Mouse (Mus musculus): Measurements from ENCODE around the gene Pak1. TPM values are rescaled to one million over a fixed set of nuclear protein-coding genes. Genes with fewer than 3 reads are reported as not detected.
"Not testable (repeated sequence)": the region's sequence is repeated elsewhere in the genome, so short reads cannot be mapped to it uniquely, and the experiment has no call there.

The Pak1 gene
- total and polyA plus RNA-seq, 3 experiments = 2.8 to 6.7 TPM; not detected in 1

DNA sequence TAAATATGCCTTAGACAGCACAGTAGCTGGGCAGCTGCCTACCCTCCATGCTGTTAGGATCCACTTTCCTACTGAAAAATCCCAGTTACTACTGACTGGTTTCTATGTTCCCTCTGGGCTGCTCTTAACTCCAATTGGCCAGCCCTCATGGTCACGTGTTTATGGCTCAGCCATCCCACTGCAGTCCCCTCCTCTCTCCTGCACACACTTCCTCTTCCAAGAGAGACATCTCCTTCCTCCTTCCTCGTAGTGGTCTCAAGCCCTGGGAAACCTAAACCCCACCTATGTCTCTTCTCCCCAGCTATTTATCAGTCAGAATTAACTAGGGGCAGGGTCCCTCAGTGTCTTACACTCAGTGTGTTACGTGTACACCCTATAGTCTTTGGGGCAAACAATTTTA is 61.2 kb downstream of the Pak1 start:
- not testable (repeated sequence) for H3K9me3 ChIP-seq (replicated peaks; ENCODE audit: insufficient read depth, low read length); H3K36me3 ChIP-seq (ENCODE audit: control insufficient read depth in 1 of 2, insufficient read depth in 2 of 2, low read length in 2 of 2); H3K79me2 ChIP-seq (ENCODE audit: control insufficient read depth, insufficient read depth, low read length, poor library complexity); H3K9ac ChIP-seq (ENCODE audit: control insufficient read depth, low read depth, low read length, poor library complexity, severe bottlenecking); H3K4me3 ChIP-seq (ENCODE audit: control insufficient read depth in 1 of 2, insufficient read depth in 1 of 2, low read depth in 2 of 2, low read length in 2 of 2); H3K27ac ChIP-seq (ENCODE audit: control insufficient read depth, low read depth, low read length); H3K4me1 ChIP-seq (ENCODE audit: control insufficient read depth in 1 of 2, insufficient read depth in 2 of 2, low read length in 2 of 2); H3K27me3 ChIP-seq (ENCODE audit: control insufficient read depth in 1 of 2, insufficient read depth in 2 of 2, low read length in 2 of 2)
- peak; percentile 12 for DNase-seq (ENCODE audit: low read depth, low spot score)
- 0 out of 2 replicates have a peak, but pooled peaks have one; percentile 18 for TF ChIP-seq USF1 (IDR thresholded peaks at IDR 0.05; ENCODE audit: low read depth, low read length)

DNA sequence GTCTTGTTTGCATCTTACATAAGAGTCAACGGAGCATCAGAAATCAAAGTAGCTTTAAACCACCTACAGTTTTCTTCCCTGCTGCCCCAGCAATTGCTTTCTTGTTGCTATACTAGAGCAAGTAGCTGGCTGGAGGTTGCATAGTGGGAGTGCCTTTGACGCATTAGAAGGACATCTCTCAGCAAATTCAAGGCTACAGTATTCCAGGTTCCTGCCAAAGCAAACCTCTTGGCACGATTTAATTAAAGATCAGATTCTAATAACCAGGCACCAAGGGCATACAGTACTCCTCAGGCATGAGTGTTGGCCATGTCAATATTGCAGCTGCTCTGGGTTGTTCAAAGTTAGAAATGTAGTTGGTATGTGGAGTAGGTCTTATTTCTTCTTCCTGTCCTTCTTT is 62.0 kb downstream of the Pak1 start:
- Histone ChIP-seq H3K9ac (ENCODE audit: control insufficient read depth, low read depth, low read length, poor library complexity, severe bottlenecking) (no peak overlapping the region), H3K79me2 (ENCODE audit: control insufficient read depth, insufficient read depth, low read length, poor library complexity) (no peaks in the 10 kb centered on the region), H3K27ac (ENCODE audit: control insufficient read depth, low read depth, low read length) (no peak overlapping the region), H3K9me3 (replicated peaks; ENCODE audit: insufficient read depth, low read length) (no peaks in the 10 kb centered on the region), H3K4me1 (ENCODE audit: control insufficient read depth in 1 of 2, insufficient read depth in 2 of 2, low read length in 2 of 2) (no peaks in the 10 kb centered on the region), H3K4me3 (ENCODE audit: control insufficient read depth in 1 of 2, insufficient read depth in 1 of 2, low read depth in 2 of 2, low read length in 2 of 2) (no peak overlapping the region), H3K27me3 (ENCODE audit: control insufficient read depth in 1 of 2, insufficient read depth in 2 of 2, low read length in 2 of 2) (no peaks in the 10 kb centered on the region), H3K36me3 (ENCODE audit: control insufficient read depth in 1 of 2, insufficient read depth in 2 of 2, low read length in 2 of 2) (no peaks in the 10 kb centered on the region)
- no peak for DNase-seq (ENCODE audit: low read depth, low spot score)
- TF ChIP-seq UBTF (IDR thresholded peaks at IDR 0.05; ENCODE audit: borderline replicate concordance, insufficient read depth, low read depth, low read length) = no peak
- no peak for TF ChIP-seq GATA1 (IDR thresholded peaks at IDR 0.05; ENCODE audit: low read depth, low read length)
- no peak for TF ChIP-seq ELF1 (IDR thresholded peaks at IDR 0.05; ENCODE audit: low read depth, low read length)
- TF ChIP-seq POLR2AphosphoS2 (IDR thresholded peaks at IDR 0.05; ENCODE audit: low read length) = no peak
- TF ChIP-seq ZMIZ1 (IDR thresholded peaks at IDR 0.05; ENCODE audit: low read depth, low read length) = no peak
- TF ChIP-seq KAT2A (conservative IDR thresholded peaks at IDR 0.05; ENCODE audit: low read depth, low read length) = no peak
- TF ChIP-seq POLR2A (IDR thresholded peaks at IDR 0.05; ENCODE audit: control insufficient read depth in 1 of 2, insufficient read depth in 1 of 2, low read depth in 1 of 2, low read length in 2 of 2, poor library complexity in 1 of 2) = no peak
- no peak for TF ChIP-seq E2F4 (IDR thresholded peaks at IDR 0.05; ENCODE audit: borderline replicate concordance, low read depth, low read length)
- no peak for TF ChIP-seq USF2 (IDR thresholded peaks at IDR 0.05; ENCODE audit: borderline replicate concordance in 1 of 2, insufficient read depth in 1 of 2, low read depth in 1 of 2, low read length in 2 of 2)
- TF ChIP-seq EP300 (IDR thresholded peaks at IDR 0.05; ENCODE audit: low read depth in 1 of 2, low read length in 2 of 2) = no peak
- TF ChIP-seq TCF12 (IDR thresholded peaks at IDR 0.05; ENCODE audit: low read depth, low read length) = no peak
- TF ChIP-seq SMC3 (IDR thresholded peaks at IDR 0.05; ENCODE audit: low read depth, low read length) = no peak
- no peak for TF ChIP-seq USF1 (IDR thresholded peaks at IDR 0.05; ENCODE audit: low read depth, low read length)

DNA sequence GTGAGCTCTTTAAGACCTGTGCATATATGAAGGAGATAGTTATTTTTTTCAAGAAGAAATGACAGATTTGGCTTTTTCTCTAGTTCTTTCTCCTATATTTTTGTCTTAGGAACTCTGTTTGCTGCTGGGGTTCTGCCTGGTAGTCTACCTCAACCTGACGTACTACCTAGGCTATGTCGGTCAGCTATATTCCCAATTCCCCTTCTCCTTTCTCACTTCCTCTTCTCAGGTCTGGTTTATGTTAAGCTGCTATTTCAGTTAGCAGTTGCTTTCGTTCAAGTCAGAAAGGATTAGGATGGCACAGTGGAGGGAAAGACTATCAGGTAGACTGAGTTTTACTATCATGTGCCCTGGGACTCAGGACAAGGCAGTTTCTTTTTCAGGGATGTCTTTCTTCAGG is 75.2 kb downstream of the Pak1 start:
- Histone ChIP-seq H3K4me1 (ENCODE audit: control insufficient read depth in 1 of 2, insufficient read depth in 2 of 2, low read length in 2 of 2) (no peaks in the 10 kb centered on the region), H3K27ac (ENCODE audit: control insufficient read depth, low read depth, low read length) (no peak overlapping the region), H3K4me3 (ENCODE audit: control insufficient read depth in 1 of 2, insufficient read depth in 1 of 2, low read depth in 2 of 2, low read length in 2 of 2) (no peak overlapping the region), H3K36me3 (ENCODE audit: control insufficient read depth in 1 of 2, insufficient read depth in 2 of 2, low read length in 2 of 2) (no peaks in the 10 kb centered on the region), H3K27me3 (ENCODE audit: control insufficient read depth in 1 of 2, insufficient read depth in 2 of 2, low read length in 2 of 2) (no peaks in the 10 kb centered on the region), H3K79me2 (ENCODE audit: control insufficient read depth, insufficient read depth, low read length, poor library complexity) (no peaks in the 10 kb centered on the region), H3K9ac (ENCODE audit: control insufficient read depth, low read depth, low read length, poor library complexity, severe bottlenecking) (no peak overlapping the region), H3K9me3 (replicated peaks; ENCODE audit: insufficient read depth, low read length) (no peaks in the 10 kb centered on the region)
- DNase-seq (ENCODE audit: low read depth, low spot score) = no peak
- no peak for TF ChIP-seq RAD21 (IDR thresholded peaks at IDR 0.05; ENCODE audit: low read depth, low read length)
- TF ChIP-seq ELF1 (IDR thresholded peaks at IDR 0.05; ENCODE audit: low read depth, low read length) = no peak
- TF ChIP-seq POLR2A (IDR thresholded peaks at IDR 0.05; ENCODE audit: control insufficient read depth in 1 of 2, insufficient read depth in 1 of 2, low read depth in 1 of 2, low read length in 2 of 2, poor library complexity in 1 of 2) = no peak
- no peak for TF ChIP-seq TAL1 (IDR thresholded peaks at IDR 0.05; ENCODE audit: low read length)
- no peak for TF ChIP-seq JUND (IDR thresholded peaks at IDR 0.05; ENCODE audit: low read depth, low read length)
- TF ChIP-seq CTCF (IDR thresholded peaks at IDR 0.05 in 2 of 3, conservative IDR thresholded peaks at IDR 0.05 in 1 of 3; ENCODE audit: control insufficient read depth in 1 of 3, insufficient read depth in 1 of 3, low read depth in 2 of 3, low read length in 3 of 3, poor library complexity in 1 of 3, severe bottlenecking in 1 of 3) = no peak
- no peak for TF ChIP-seq NELFE (IDR thresholded peaks at IDR 0.05; ENCODE audit: low read depth, low read length)
- no peak for TF ChIP-seq CHD2 (IDR thresholded peaks at IDR 0.05; ENCODE audit: low read length)
- TF ChIP-seq POLR2AphosphoS5 (IDR thresholded peaks at IDR 0.05; ENCODE audit: borderline replicate concordance, low read depth, low read length) = no peak
- TF ChIP-seq KAT2A (conservative IDR thresholded peaks at IDR 0.05; ENCODE audit: low read depth, low read length) = no peak
- TF ChIP-seq MXI1 (IDR thresholded peaks at IDR 0.05; ENCODE audit: low read depth, low read length) = no peak
- no peak for TF ChIP-seq RCOR1 (IDR thresholded peaks at IDR 0.05; ENCODE audit: low read depth, low read length)
- no peak for TF ChIP-seq ETS1 (IDR thresholded peaks at IDR 0.05; ENCODE audit: low read depth, low read length)
- no peak for TF ChIP-seq USF2 (IDR thresholded peaks at IDR 0.05; ENCODE audit: borderline replicate concordance in 1 of 2, insufficient read depth in 1 of 2, low read depth in 1 of 2, low read length in 2 of 2)
- no peak for TF ChIP-seq BHLHE40 (IDR thresholded peaks at IDR 0.05; ENCODE audit: borderline replicate concordance, low read depth, low read length)
- no peak for TF ChIP-seq SMC3 (IDR thresholded peaks at IDR 0.05; ENCODE audit: low read depth, low read length)
- TF ChIP-seq MAZ (IDR thresholded peaks at IDR 0.05; ENCODE audit: low read depth, low read length) = no peak
- no peak for TF ChIP-seq NRF1 (IDR thresholded peaks at IDR 0.05; ENCODE audit: insufficient read depth, low read depth, low read length, poor library complexity, severe bottlenecking)
